Mouse (Mus musculus) large intestine, adult 2 months (tissue): ENCODE measurements around the gene Sertad2. TPM values are rescaled to one million over a fixed set of nuclear protein-coding genes. Genes with fewer than 3 reads are reported as not detected.

Experiments
- DNase-seq: peaks from one replicate; pipeline ENCODE4 v3.0.0-alpha.2; 2012; ENCODE audit warnings: low read depth, low spot score
- WGBS: fragments of 180-500 bp; shearing (Covaris S2); methylation state at CpG from one replicate; pipeline ENCODE4 v1.1.7; 2018; 5-methylcytosine and 5-hydroxymethylcytosine counted together
- polyA plus RNA-seq: library from polyadenylated mRNA; depleted of rRNA; stranded (reverse); fragments of >200 nt; gene quantifications from 2 replicates; pipeline ENCODE4 v1.2.3, GENCODE M21; 2012

Sertad2 gene
- polyA plus RNA-seq, 1 experiment = 9.6 TPM

GRCm38 (mm10) chr11:20544376-20544775, 1.3 kb downstream of the Sertad2 start:
- 82% methylated on average over 8 of the region's 8 CpGs for WGBS
- DNase-seq = no peak

GRCm38 (mm10) chr11:20544801-20545515, 1.9 kb downstream of the Sertad2 start:
- 77% methylated on average over 3 of the region's 3 CpGs for WGBS
- DNase-seq = no peak

- DNase-seq = no peak
- 82% methylated on average over 2 of the region's 2 CpGs for WGBS
These were observed 6.4 kb downstream of the Sertad2 start for GRCm38 (mm10) chr11:20549481-20549880.

GRCm38 (mm10) chr11:20550196-20550595, 7.1 kb downstream of the Sertad2 start:
- DNase-seq = no peak
- 69% methylated on average over 7 of the region's 7 CpGs for WGBS

- WGBS = 63% methylated on average over 2 of the region's 2 CpGs
- no peak for DNase-seq
These were observed 9.0 kb downstream of the Sertad2 start for GRCm38 (mm10) chr11:20552059-20552458.

GRCm38 (mm10) chr11:20552758-20553673, 10.0 kb downstream of the Sertad2 start:
- DNase-seq = no peak
- WGBS = 30% methylated on average over 8 of the region's 8 CpGs

GRCm38 (mm10) chr11:20555651-20556050, 12.6 kb downstream of the Sertad2 start:
- 79% methylated on average over 3 of the region's 3 CpGs for WGBS

GRCm38 (mm10) chr11:20556163-20556911, 13.3 kb downstream of the Sertad2 start:
- WGBS = 56% methylated on average over 7 of the region's 7 CpGs
- DNase-seq = no peak

More at GRCm38 (mm10) chr11:20555651-20556050, 12.6 kb downstream of the Sertad2 start:
- no peak for DNase-seq

GRCm38 (mm10) chr11:20559236-20559950, 16.3 kb downstream of the Sertad2 start:
- DNase-seq = no peak
- 20% methylated on average over 11 of the region's 11 CpGs for WGBS

GRCm38 (mm10) chr11:20559951-20560642, 17.0 kb downstream of the Sertad2 start:
- WGBS = 56% methylated on average over 10 of the region's 10 CpGs
- no peak for DNase-seq

GRCm38 (mm10) chr11:20561323-20562002, 18.4 kb downstream of the Sertad2 start:
- WGBS = 3% methylated on average over 13 of the region's 13 CpGs
- no peak for DNase-seq

- WGBS = 91% methylated on average over 4 of the region's 4 CpGs
- no peak for DNase-seq
These were observed 22.0 kb downstream of the Sertad2 start for GRCm38 (mm10) chr11:20565057-20565456.

GRCm38 (mm10) chr11:20571702-20572413, 28.8 kb downstream of the Sertad2 start:
- 71% methylated on average over 5 of the region's 5 CpGs for WGBS
- DNase-seq = no peak

- no peak for DNase-seq
- WGBS = 46% methylated on average over 8 of the region's 8 CpGs
These were observed 33.1 kb downstream of the Sertad2 start for GRCm38 (mm10) chr11:20576046-20576635.

GRCm38 (mm10) chr11:20582758-20583157, 39.7 kb downstream of the Sertad2 start:
- WGBS = 94% methylated on average over 2 of the region's 2 CpGs

GRCm38 (mm10) chr11:20585297-20585696, 42.2 kb downstream of the Sertad2 start:
- DNase-seq = no peak
- WGBS = 47% methylated on average over 1 of the region's 1 CpGs

More at GRCm38 (mm10) chr11:20582758-20583157, 39.7 kb downstream of the Sertad2 start:
- no peak for DNase-seq

GRCm38 (mm10) chr11:20586180-20586579, 43.1 kb downstream of the Sertad2 start:
- DNase-seq = no peak
